Mouse (Mus musculus): Measurements from ENCODE around the gene Cetn3.

- TF ChIP-seq CTCF (IDR thresholded peaks at IDR 0.05; ENCODE audit: insufficient read depth, low read depth, low read length) (no peak), POLR2A (IDR thresholded peaks at IDR 0.05; ENCODE audit: insufficient read depth, low read depth, low read length) (no peak)
Observed at GRCm38 (mm10) chr13:81755324-81755723, 27.6 kb upstream of the Cetn3 start.
